Mouse (Mus musculus) layer of hippocampus, adult 9-10 months (tissue): ENCODE measurements at regions not wholly inside any gene's neighbourhood (a gene's known extent, or its start where the extent isn't known, plus 50 kb on each side); places are given as distances from the start of the nearest gene placed in this dataset.
A peak's percentile ranks its signal among the peaks of the same experiment; 100 is the strongest.

Source experiments
- DNase-seq: peaks from one replicate; pipeline ENCODE4 v3.0.0; 2022; ENCODE audit warnings: low spot score

DNA sequence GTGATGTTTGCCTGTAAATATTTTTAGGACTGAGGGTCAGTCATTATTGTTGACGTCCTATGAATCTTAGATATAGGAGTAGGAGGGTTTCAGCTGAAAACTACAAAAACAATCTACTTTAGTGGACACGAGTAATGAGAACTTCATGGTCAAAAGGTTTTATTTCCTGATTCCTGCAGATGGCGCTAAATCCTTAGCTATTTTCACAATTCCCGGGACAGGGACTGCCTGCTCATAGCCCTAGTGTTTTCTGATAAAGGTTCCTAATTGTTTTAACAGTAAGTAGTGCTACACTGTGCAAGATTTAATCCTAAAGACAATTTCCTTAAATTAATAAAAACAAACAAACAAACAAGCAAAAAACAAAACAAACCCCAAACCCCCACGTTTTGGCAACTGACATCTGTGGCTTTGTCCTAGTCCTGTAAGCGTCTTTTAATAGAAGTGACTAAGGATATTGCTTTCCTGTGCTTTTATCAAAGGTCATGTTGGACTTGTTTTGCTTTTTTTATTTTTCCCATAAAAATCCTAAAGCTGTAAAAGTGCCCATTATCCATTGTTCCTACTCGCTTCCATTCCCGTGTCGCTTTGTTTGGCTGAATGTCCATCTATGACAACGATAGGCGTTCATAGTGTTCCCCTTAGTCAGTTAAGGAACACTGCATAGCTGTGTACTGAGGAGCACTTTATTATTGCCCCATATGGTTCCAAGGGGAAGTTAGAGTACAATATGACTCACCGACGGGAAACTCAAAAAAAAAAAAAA is 53.5 kb upstream of the Akr1e1 start:
- DNase-seq: peak; percentile 46
